Mouse (Mus musculus): ENCODE measurements at regions not wholly inside any gene's neighbourhood (a gene's known extent, or its start where the extent isn't known, plus 50 kb on each side); places are given as distances from the start of the nearest gene placed in this dataset.

DNA sequence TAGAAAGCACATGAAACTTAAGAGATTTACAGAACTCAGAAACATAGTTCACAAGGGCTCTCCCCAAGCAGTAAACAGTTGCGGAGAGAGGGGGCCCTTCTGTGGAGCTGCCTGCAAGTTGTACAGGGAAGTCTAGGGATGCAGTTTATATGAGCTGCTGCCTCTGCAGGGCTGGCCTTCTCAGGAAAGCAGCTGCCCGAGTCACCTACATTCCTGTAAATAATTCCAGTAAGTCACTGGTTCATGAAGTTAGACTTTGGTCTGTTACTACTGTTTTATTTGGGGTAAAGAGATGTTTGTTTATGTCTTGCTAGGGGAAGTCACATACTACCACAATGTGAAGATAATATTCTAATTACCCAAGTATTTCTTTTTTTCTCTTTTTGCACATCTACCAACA lies 601.1 kb downstream of the Etnk1 start:
- TF ChIP-seq POU5F1 (IDR thresholded peaks at IDR 0.05; ENCODE audit: borderline replicate concordance, low read length): no peak
- no peak for TF ChIP-seq CTCF (conservative IDR thresholded peaks at IDR 0.05; ENCODE audit: low read length)
- TF ChIP-seq NANOG (IDR thresholded peaks at IDR 0.05; ENCODE audit: borderline replicate concordance, low read length): no peak
- Histone ChIP-seq H3K4me3 (replicated peaks; ENCODE audit: low read length) (no peak overlapping the region), H3K9me3 (ENCODE audit: low read length) (no peaks in the 10 kb centered on the region), H3K27me3 (ENCODE audit: insufficient read depth, low read length) (no peaks in the 10 kb centered on the region), H3K4me1 (replicated peaks; ENCODE audit: low read depth, low read length) (no peaks in the 10 kb centered on the region), H3K36me3 (ENCODE audit: insufficient read depth, low read length) (no peaks in the 10 kb centered on the region)
